Mouse (Mus musculus) heart, postnatal 0 days (tissue): Measurements from ENCODE around the gene Tgfbr3.

Source experiments
- CTCF ChIP-seq: IDR thresholded peaks from 2 replicates; pipeline ENCODE4 v1.5.1; 2016; ENCODE audit warnings: antibody characterized with exemption, control low read depth, low read depth
- EP300 ChIP-seq: IDR thresholded peaks from 2 replicates; pipeline ENCODE4 v1.6.1; 2016; ENCODE audit warnings: antibody characterized with exemption, low read depth

DNA sequence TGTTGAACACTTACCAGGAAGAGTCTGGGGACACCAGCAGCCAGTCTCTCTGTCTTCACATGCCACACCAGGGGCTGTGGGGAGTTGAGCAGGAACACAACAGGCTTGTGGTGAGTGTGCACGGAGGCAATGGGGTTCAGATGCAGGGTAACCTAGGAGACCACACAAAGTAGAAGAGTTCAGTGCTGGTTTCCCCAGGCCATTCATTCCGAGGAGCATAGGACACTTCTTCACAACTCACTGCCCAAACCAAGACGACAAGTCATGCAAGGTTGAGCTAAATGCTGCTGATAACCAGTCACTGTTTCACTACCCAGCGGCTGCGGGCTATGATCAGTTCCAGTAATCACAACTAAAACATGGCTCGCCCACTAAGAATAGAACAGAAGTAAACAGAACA, 111.6 kb downstream of the Tgfbr3 start:
- TF ChIP-seq CTCF (no peak), EP300 (no peak)
